Mouse (Mus musculus): ENCODE data around the gene Isca1. TPM values are rescaled to one million over a fixed set of nuclear protein-coding genes. Genes with fewer than 3 reads are reported as not detected.
A peak's percentile ranks its signal among the peaks of the same experiment; 100 is the strongest.
"Not testable (repeated sequence)": the region's sequence is repeated elsewhere in the genome, so short reads cannot be mapped to it uniquely, and the experiment has no call there.

The Isca1 gene
- polyA plus RNA-seq, 1 experiment, result 113 TPM

DNA sequence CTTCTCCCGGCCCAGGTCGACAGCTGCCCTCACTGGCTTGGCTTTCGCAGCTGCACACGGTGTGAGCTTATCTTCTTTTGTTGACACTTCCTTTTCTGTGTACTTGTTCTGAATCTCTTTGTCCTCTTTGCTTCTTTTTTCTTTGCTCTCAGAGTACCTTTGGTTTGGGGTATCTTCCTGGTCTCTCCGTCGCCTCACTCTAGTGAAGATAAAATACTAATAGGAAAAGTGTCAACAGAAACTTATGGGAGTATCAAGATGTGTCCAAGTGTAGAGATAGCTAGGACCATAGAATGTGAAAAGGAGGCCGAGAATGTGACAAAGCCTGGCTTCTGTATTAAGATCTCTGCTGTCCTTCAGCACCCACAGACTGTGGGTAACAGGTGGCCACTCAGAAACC lies 12.5 kb upstream of the Isca1 start, which contains the start of gene Gm49354:
TSS of gene Gm49354 (minus strand) at position 101 of the 400 bp plus-strand sequence.
- Histone ChIP-seq H3K4me3 (replicated peaks) (no peak within 1 kb of the TSS), H3K4me1 (peaks cover 17% of the 10 kb centered on the region), H3K27me3 (replicated peaks) (no peaks in the 10 kb centered on the region), H3K9me3 (no peaks in the 10 kb centered on the region), H3K36me3 (replicated peaks; ENCODE audit: low read length) (peaks cover 99% of the 10 kb centered on the region)
- TF ChIP-seq FLI1 (IDR thresholded peaks at IDR 0.05; ENCODE audit: low read length) (no peak), GATA1 (IDR thresholded peaks at IDR 0.05; ENCODE audit: borderline replicate concordance, low read length) (no peak)

DNA sequence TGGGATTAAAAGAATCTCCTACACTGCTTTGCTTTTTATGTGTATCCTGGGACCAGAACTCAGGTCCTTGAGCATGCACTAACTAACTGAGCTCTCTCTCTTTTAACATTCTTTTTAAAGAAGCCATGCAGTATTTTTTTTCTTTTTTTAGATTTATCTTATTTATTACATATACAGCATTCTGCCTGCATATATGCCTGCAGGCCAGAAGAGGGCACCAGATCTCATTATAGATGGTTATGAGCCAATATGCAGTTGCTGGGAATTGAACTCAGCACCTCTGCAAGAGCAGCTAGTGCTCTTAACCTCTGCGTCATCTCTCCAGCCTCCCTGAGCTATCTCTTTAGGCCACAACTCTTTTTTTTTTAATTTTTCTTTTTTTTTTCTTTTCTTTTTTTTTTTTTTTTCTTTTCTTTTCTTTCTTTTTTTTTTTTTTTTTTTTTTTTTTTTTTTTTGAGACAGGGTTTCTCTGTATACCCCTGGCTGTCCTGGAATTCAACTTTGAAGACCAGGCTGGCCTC lies 10.2 kb upstream of the Isca1 start:
- H3K27me3 ChIP-seq (replicated peaks); H3K9me3 ChIP-seq; H3K4me3 ChIP-seq (replicated peaks): not testable (repeated sequence)
- peaks cover 30% of the 10 kb centered on the region for H3K4me1 ChIP-seq
- peaks cover 99% of the 10 kb centered on the region for H3K36me3 ChIP-seq (replicated peaks; ENCODE audit: low read length)

DNA sequence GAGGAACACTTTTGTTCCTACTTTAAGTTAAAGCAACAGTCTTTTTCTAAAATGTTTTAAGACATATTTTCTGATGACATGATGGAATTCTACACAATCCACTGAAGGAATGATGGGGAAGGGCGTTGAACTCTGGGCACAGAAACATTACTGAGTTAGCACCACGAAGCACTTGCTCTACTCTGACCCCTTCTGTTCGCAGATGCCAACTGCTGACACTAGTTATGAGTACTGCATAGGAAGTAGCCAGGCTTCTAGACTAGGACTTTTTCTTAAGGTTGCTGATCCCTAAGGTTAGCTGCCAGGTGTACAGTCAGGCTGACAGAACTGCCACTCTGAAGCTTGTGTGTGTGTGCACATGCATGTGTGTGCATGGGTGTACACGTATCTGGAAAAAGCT lies 9.6 kb upstream of the Isca1 start:
- Histone ChIP-seq H3K9me3 (no peaks in the 10 kb centered on the region), H3K4me3 (replicated peaks) (no peak overlapping the region), H3K27me3 (replicated peaks) (no peaks in the 10 kb centered on the region), H3K4me1 (peaks cover 32% of the 10 kb centered on the region), H3K36me3 (replicated peaks; ENCODE audit: low read length) (peaks cover 98% of the 10 kb centered on the region)
- TF ChIP-seq GATA1 (IDR thresholded peaks at IDR 0.05; ENCODE audit: borderline replicate concordance, low read length), result no peak
- no peak for TF ChIP-seq FLI1 (IDR thresholded peaks at IDR 0.05; ENCODE audit: low read length)

DNA sequence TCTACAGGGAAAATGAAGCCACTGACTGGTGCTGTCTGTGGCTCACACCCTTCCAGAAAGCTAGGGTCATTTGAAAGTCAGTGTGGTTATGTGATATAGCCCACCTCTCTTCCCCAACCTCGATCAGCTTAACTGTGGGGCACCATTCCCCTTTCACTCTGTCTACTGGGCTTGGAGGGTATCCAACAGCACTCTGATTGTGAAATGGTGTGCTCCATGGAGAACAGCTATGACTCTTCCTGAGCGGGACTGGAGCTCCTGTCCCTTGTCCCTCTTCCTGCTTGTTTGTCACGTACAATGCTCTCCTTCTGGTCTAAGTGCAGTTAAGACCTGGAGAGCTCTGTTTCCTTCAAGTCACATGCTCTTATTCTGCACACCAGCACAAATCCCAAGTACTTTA lies 5.6 kb upstream of the Isca1 start:
- Histone ChIP-seq H3K4me3 (replicated peaks) (no peak overlapping the region), H3K9me3 (no peaks in the 10 kb centered on the region), H3K4me1 (peaks cover 66% of the 10 kb centered on the region), H3K36me3 (replicated peaks; ENCODE audit: low read length) (peaks cover 86% of the 10 kb centered on the region), H3K27me3 (replicated peaks) (no peaks in the 10 kb centered on the region)
- TF ChIP-seq FLI1 (IDR thresholded peaks at IDR 0.05; ENCODE audit: low read length), result no peak
- no peak for TF ChIP-seq GATA1 (IDR thresholded peaks at IDR 0.05; ENCODE audit: borderline replicate concordance, low read length)

DNA sequence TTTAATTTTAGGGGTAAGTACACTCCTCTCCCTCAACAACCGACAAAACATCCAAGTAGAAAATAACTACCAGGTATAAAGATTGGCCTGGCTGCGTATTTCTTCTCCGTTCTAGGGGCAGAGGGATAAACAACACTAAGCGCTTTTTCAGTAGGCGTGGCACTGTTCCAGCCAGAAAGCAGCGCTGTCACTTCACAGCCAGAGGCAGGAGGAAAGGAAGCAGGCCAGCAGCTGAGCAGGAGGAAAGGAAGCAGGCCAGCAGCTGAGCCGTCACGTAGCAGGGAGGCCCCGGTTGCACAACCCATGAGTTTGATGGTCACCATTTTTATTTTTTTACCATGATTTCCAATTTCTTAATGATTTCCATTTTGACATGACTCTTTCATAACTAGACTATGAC lies 1.6 kb upstream of the Isca1 start:
- TF ChIP-seq FLI1 (IDR thresholded peaks at IDR 0.05; ENCODE audit: low read length) (0 out of 2 replicates have a peak, but pooled peaks have one; percentile 21), GATA1 (IDR thresholded peaks at IDR 0.05; ENCODE audit: borderline replicate concordance, low read length) (no peak)
- peak overlapping the region; percentile 94 for H3K4me3 ChIP-seq (replicated peaks)
- H3K27me3 ChIP-seq (replicated peaks), result no peaks in the 10 kb centered on the region
- no peaks in the 10 kb centered on the region for H3K9me3 ChIP-seq
- H3K36me3 ChIP-seq (replicated peaks; ENCODE audit: low read length), result peaks cover 64% of the 10 kb centered on the region
- peaks cover 69% of the 10 kb centered on the region for H3K4me1 ChIP-seq

DNA sequence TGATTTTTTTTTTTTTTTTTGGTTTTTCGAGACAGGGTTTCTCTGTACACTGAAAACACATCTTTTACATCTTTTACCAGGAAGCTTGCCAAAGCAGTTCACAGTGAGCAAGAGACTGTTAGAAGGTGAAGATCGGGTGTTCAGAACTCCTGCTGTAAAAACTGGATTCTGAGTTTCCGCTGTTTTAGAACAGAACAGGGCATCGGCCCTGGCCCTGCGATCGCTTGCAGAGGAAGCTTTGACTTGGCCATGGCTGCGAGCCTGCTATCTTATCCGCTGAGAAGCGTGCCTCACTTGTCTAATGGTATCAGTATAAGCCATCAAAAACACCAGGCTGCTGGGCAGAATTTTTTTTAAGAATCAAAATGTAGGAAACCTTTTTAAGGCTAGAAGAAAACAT lies 1.2 kb upstream of the Isca1 start:
- Histone ChIP-seq H3K36me3 (replicated peaks; ENCODE audit: low read length) (peaks cover 64% of the 10 kb centered on the region), H3K27me3 (replicated peaks) (no peaks in the 10 kb centered on the region), H3K4me1 (peaks cover 73% of the 10 kb centered on the region), H3K4me3 (replicated peaks) (peak overlapping the region; percentile 94), H3K9me3 (no peaks in the 10 kb centered on the region)
- TF ChIP-seq GATA1 (IDR thresholded peaks at IDR 0.05; ENCODE audit: borderline replicate concordance, low read length), result no peak
- TF ChIP-seq FLI1 (IDR thresholded peaks at IDR 0.05; ENCODE audit: low read length), result no peak

DNA sequence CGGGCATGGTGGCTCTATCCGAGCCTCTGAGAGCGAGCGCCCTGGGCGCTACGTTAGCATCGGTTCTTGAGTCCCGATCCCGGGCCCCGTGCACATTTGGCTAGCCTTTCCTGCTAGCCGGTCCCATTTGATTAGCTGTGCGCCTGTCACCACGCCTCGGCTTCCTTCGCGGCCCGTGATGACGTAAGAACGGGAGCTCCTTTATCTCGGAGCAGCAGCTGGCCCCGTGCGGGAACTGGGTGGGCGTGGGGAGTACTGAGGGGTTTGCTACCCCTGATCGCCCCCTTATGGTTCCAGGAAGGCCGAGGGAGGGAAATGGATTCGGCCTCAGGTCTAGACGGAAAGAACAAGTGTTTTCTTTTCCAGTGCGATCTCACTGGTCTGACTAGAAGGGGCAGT lies 553 bp upstream of the Isca1 start:
- peak overlapping the region; percentile 94 for H3K4me3 ChIP-seq (replicated peaks)
- peaks cover 76% of the 10 kb centered on the region for H3K4me1 ChIP-seq
- TF ChIP-seq FLI1 (IDR thresholded peaks at IDR 0.05; ENCODE audit: low read length) (no peak), GATA1 (IDR thresholded peaks at IDR 0.05; ENCODE audit: borderline replicate concordance, low read length) (peak; percentile 46; the same call in 1 of the 3 replicates)
- H3K36me3 ChIP-seq (replicated peaks; ENCODE audit: low read length), result peaks cover 62% of the 10 kb centered on the region
- H3K27me3 ChIP-seq (replicated peaks), result no peaks in the 10 kb centered on the region
- no peaks in the 10 kb centered on the region for H3K9me3 ChIP-seq

DNA sequence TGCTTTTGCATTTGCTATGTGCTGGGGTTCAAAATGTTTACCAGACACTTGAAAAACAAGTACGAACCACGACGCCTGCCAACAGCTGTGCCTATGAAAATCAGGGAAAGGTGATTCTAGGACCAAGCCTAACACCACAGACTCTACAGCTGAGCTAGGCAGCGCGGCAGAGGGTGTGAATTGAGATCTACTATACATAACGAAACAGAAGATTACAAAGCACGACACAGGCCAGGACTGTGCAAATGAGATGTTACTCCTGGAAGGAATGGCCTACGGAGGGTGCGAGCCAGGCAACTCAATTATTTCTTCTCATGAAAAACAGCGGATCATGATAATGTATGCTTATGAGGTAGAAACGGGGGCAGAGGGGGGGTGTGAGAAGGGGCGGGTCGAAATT lies 1.1 kb downstream of the Isca1 start:
- Histone ChIP-seq H3K4me3 (replicated peaks) (peak overlapping the region; percentile 94), H3K9me3 (no peaks in the 10 kb centered on the region), H3K27me3 (replicated peaks) (no peaks in the 10 kb centered on the region), H3K36me3 (replicated peaks; ENCODE audit: low read length) (peaks cover 56% of the 10 kb centered on the region), H3K4me1 (peaks cover 75% of the 10 kb centered on the region)
- no peak for TF ChIP-seq FLI1 (IDR thresholded peaks at IDR 0.05; ENCODE audit: low read length)
- TF ChIP-seq GATA1 (IDR thresholded peaks at IDR 0.05; ENCODE audit: borderline replicate concordance, low read length), result no peak

DNA sequence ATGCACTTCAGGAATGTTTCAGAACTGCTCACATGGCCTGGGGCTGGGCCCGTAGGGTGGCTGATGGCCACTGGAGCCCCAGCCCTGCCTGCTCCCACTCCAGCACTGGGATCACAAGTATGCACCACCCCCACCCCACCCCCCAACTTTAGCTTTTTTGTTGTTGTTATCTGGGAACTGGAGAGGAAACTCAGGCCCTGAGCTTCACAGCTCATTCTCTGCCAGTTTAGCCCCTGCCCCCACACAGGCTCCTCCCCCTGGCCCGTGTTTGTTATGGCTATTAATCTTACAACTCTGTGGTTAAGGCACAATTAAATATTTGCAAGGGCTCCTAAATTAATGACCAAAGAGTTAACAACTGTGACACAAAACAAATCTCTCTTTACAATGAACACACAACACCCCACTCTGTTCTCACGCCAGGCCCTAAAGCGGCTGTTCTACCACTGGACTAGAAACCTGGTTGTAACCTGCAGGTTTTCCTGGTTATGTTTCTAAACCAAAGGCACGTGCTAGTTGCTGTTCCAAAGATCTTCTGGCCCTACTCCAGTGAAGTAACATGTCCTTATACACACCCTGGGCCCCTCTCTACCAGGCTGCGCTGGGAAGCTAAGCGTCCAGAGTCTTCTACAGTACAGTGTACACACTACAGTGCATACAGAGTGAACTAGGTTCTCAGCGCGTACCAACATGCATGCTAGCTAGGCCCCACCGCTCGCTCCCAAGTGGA lies 2.7 kb downstream of the Isca1 start:
- Histone ChIP-seq H3K4me1 (peaks cover 75% of the 10 kb centered on the region), H3K27me3 (replicated peaks) (no peaks in the 10 kb centered on the region), H3K9me3 (no peaks in the 10 kb centered on the region), H3K36me3 (replicated peaks; ENCODE audit: low read length) (peaks cover 56% of the 10 kb centered on the region), H3K4me3 (replicated peaks) (peak overlapping the region; percentile 94)
- no peak for TF ChIP-seq GATA1 (IDR thresholded peaks at IDR 0.05; ENCODE audit: borderline replicate concordance, low read length)
- TF ChIP-seq FLI1 (IDR thresholded peaks at IDR 0.05; ENCODE audit: low read length), result no peak

DNA sequence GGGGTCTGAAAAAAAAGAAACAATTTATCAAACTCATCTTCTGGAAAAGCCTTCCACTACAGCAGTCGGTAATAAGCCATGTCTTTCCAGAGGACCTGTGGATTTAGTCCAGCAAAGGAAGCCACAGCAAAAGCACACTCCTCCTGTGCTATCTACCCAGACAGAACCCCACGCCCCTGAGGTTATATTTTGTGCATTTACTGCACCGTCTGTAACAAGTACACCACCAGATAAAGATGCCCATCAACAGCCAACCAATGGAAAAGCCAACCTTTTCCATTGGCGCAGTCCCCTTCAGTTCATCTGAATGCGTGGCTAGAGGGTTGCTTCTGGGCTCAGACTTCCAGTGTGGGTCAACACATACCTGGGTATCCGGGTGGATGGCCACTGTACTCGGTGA lies 6.8 kb downstream of the Isca1 start:
- peaks cover 91% of the 10 kb centered on the region for H3K4me1 ChIP-seq
- peak overlapping the region; percentile 31 for H3K4me3 ChIP-seq (replicated peaks)
- peaks cover 88% of the 10 kb centered on the region for H3K36me3 ChIP-seq (replicated peaks; ENCODE audit: low read length)
- TF ChIP-seq GATA1 (IDR thresholded peaks at IDR 0.05; ENCODE audit: borderline replicate concordance, low read length) (no peak), FLI1 (IDR thresholded peaks at IDR 0.05; ENCODE audit: low read length) (no peak)
- no peaks in the 10 kb centered on the region for H3K9me3 ChIP-seq
- no peaks in the 10 kb centered on the region for H3K27me3 ChIP-seq (replicated peaks)
